Mouse (Mus musculus) fibroblast of lung, adult 2 months (primary cell): ENCODE results near the gene Dcakd.
A peak's percentile ranks its signal among the peaks of the same experiment; 100 is the strongest.

Source experiments
- DNase-seq: peaks from one replicate; pipeline ENCODE4 v3.0.0-alpha.2; 2011; ENCODE audit warnings: low read depth

Gene Dcakd

DNA sequence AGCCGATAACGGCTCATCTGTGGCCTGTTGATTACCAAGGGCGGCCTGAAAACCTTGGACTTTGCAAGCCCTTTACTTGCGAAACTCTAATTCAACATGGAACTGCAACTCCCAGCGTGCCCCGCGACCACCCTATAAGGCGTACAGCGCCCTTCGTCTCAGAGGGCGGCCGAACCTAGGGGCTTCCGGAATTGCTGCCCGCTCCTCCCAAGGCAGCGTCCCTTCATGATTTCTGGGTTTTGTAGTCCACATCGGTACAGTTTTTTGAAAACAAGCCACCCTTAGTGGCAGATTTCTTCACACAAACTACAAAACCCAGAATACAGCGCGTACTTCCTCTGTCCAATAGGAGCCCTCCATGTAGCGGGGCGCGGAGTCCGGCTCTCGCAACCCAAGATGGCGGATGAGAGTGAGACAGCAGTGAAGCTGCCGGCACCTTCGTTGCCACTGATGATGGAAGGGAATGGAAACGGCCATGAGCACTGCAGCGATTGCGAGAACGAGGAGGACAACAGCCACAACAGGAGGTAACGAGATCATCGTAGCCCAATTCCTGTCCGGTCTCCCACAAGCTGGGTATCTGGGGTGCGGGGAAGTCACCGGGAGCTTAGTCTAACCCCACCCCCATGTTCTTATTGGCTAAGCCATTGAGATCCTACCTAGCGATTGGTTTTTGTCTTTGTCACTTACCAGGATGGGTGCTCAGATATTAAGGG is at the start of gene Dcakd, which contains the start of gene Nmt1:
Dcakd (minus strand) TSS at position 158 of the 716 bp plus-strand sequence.
Nmt1 (plus strand) TSS at position 15 of the 716 bp plus-strand sequence.
- DNase-seq: peak; percentile 98

DNA sequence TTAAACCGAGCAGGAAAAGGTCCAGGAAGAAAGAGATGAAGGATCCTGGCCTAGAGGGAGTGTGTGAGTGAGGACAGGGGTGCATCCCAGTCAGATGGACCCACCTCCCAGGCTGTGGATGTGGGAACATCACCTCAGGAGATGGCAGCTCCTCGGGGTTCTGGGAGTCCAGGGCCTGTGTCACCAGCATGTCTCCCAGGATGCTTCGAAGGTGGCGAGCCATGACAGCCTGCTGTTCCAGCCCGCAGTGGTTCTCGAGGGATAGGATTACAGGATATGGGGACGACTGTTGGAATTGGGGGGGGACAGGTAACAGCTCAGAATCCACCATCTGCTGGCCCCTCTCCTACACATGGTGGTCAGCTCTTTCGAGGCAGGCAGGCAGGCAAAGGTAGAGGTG is 48.4 kb upstream of the Dcakd start:
- no peak for DNase-seq

DNA sequence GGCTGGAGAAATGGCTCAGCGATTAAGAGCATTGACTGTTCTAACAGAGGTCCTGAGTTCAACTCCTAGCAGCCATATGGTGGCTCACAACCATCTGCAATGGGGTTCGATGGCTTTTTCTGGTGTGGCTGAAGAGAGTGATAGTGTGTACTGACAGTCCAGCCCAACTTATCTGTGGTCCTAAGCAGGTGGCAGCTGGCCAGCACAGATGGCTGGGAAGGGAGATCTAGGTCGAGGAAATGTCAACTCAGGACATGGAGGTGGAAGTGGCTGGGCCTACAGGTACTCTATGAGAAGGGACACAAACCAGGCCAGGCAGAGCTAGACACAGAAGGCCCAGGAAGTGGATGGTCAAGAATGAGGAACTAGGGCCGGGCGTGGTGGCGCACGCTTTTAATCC is 47.9 kb upstream of the Dcakd start:
- DNase-seq: no peak

DNA sequence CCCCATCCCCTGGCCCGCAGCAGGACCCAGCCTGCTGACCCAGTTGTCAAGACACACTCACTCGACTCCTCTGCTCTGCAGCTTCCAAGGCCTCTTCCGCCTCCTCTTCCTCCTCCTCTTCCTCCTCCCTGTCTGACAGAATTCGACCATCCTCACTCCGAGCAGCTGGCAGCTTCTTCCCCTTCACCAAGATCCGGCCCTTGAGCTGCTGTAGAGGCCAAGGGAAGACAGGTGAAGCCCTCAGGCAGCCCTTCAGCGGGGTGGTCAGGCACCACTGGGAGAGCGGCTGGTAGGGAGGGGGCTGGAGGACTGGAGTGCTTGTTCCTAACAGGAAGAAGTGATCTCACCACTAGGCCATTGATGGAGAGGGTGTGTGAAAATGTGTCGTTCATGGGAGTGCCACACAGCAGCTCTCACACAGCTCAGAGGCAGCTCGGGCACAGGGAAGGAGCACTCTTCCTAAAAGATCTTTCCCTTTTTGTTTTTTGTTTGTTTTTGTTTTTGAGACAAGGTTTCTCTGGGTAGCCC is 46.7 kb upstream of the Dcakd start:
- no peak for DNase-seq

DNA sequence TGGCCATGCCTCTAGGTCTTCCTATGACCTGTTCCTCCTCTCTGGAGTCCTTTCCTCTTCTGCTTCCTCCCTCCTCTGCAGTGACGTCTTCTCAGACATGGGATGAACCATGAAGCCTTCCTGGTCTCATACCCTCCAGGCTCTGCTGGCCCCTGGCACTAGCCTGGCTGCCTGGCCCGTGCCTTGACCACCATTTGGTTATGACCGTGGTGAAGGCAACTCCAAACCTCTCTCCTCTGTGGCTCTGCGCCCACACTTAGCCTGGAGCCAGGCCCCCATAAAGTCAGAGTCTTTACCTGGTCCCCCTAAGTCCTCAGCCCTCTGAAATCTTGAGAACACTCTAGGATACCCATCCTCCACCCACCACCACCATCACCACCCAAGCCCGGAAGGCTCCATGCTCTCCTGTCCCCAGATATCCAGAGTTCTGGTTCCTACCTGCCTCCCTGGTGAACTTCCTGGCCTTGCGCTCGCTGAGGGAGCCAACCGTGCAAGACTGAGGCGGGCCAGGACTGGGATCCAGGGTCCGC is 46.1 kb upstream of the Dcakd start:
- no peak for DNase-seq

DNA sequence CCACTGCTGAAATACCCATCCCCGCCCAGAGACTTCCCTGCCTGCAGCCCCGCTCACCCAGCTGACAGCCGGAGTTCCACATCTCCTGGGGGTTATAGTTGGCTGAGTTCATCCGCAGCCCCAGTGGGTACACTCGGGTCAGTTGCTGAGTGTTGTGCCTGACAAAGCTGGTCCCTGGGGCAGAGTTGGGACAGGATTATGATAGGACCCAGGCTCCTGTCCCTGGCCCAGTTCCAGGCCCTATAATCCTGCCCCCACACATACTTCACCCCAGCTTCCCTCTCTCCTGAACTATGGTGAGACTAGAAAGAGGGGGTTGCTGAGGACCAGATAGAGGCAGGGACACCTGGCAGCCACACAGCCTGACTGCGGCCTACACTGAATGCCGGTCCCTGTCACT is 45.5 kb upstream of the Dcakd start:
- DNase-seq: no peak

DNA sequence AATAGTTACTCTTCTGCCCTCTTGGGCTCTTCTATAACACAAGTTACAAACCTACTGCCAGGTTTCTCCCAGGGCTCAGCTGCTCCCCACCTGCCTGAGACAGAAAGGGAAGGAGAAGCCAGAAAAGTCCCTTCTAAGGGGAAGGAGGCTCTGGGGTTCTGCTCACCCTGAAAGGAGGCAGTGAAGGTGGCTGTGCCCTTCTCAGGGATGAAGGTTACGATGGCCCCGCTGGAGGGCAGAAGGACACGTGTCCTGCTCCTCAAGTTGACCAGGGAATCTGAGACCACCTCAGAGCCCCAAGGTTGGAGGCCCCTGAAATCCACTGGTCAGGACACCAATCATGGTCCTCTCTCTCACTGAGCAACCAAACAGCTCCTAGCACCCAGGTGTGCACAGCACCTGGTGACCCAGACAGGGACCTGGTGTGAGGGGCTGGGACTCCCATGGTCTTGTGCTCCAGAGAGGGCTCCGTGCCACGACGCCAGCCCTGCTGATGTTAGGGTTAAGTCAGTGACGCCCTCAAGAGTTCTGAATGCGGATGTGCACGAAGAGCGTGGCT is 42.3 kb upstream of the Dcakd start:
- no peak for DNase-seq

DNA sequence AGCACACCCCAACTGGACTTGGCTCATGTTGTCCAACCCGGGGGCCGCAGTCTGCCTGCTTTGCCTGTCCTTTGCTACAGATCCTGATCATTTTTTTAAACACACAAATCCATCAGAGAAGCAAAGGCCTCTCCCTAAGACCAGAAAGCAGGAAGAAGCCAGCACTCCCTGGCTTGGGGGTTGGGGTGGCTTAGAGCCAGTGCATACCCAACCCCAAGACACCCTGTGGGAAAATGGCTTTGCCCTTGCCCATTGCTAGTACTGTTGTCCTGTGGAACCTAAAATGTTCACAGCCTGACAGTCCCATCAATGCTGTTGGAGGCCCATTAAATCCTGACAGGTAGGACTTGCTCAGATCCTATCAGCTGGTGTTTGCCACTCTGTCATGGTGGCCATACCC is 41.6 kb upstream of the Dcakd start:
- DNase-seq: no peak

DNA sequence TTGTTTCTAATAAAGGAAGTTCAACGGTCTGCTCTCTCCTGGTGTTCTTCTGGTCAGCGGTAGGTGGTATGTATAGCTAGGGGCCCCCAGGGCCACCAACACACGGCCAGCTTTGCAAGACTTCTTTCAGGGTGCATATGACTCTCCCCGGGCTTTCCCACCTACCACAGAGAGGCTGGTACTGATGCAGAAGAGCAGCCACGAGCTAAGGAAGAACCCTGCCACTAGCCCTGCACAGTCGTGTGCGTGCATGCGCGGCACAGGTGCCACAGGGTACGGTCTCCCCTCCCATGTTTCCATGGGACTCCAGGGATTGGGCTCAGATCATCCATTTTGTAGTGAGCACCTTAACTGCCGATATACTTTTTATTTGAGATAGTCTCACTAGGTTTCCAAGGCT is 40.8 kb upstream of the Dcakd start:
- DNase-seq: no peak

DNA sequence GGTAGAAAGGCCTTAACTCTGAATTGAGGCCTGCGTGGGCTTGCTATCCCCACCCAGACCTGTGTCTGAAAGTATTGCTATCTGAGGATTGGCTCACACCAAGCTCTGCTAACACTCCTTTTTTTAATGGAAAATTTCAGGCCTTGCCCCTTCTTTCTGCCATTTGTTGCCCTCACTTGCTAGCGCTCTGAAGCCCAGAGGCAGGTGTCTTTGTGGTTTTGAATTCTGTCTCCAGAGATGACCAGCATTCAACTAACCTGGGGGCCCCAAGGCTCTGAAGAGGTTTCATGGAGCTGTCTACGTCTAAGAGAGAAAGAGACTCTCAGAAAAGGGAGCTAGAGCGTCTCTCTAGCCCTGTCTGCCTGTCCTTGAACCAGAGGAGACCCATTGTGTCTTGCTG is 40.1 kb upstream of the Dcakd start:
- DNase-seq: no peak

DNA sequence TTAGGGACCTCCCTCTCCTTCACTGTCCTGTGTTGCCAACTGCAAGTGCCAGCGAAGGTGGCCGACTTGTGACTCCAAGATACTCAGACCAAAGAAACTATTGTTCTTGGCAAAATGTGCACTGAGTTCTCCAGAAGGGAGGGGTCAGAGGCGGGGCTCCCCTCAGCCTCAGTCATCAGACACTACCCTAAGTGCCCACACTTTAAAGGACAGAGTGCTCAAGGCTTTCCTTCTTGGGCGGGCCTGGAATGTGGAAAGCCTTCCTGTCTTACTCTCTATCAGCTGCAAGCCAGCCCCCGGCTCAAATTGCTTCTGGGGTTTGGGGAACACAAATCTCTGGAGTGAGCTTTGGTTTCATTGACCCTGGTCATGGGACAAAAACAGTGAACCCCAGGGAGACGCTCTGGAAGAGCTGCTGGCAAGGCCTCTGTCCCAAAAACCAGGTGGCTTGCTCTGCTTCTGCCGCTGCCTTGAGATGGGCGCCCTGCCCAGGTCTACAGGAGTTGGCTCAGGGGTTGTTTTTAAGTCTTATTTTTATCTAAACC is 39.4 kb upstream of the Dcakd start:
- DNase-seq: no peak

DNA sequence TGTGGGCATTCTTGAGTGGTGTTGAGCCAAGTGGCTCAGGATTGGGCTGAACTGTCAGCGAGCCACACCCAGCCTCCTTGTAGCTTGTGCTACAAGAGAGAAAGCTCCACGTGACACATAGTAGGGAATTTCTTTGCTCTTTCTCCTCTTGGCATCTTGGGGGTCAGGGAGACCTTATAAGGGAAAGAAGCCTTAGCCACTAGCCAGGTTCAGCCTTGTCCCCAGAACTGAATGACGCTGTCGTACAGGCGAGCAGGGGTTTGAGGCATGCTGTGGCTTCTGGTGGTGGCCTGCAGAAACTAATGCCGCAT is 38.9 kb upstream of the Dcakd start:
- no peak for DNase-seq

DNA sequence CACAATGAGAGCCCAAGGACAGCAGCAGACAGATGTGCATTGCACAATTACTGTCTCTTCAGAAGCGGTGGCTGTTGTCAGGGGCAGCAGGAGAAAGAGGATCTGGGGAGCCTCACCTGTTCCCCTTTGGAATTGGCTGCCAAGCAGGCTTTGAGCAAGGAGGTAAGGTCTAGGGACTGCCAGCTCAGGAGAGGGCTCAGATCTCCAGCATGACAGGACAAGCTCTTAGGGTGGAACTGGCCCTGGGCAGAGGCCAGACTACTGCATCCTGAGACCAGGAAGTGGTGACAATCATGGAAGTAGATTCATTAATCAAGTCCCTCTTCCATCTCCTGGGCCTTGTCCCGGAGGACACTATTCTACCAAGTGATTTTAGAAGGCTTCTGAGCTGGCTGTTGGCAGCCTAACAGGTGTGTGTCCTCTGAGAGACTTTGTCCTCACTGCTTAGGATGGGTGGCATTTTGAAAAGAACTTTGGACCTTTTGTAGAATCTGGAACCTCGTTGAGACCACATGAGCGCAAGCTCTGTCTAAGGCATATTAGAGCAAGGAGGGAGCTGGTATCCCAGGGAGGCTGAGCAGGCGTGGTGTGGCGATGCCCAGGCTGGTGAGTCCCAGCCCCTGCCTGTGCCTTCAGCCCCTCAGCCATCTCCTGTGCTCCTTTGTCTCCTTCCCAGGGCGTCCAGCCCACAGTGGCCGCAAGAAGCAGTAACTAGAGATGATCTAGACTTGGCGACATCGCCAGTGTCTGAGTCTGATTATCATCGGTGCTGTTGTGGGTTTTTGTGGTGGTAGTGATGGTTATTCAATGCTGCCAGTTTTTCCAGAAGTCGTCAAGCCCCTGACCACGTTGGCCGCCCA is 38.3 kb upstream of the Dcakd start:
- no peak for DNase-seq

DNA sequence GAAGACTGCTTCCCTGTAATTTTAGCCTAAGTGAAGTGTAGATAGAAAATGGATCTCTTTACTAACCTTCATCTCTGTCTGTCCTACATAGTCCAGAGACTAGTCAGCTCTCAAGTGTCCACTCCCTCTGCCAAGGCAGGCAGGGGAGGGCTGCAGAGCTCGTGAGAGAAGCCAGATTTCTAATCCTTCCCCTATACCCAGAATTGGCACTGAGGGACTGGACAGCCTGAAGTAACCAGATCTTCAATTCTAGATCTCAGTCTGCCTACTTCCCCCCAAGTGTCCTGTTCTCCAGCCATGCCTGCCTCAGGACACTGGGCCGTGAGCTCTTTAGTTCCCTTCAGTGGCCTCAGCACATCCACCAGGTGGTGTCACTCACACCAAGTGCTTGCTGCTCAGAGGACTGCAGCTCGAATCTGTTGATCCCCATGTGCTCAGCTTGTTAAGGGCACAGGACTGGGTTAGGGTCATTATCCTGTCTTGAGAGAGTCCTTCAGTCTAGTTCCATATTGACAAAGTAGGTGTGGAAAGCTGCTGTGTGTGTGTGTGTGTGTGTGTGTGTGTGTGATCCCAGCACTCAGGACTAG is 30.5 kb upstream of the Dcakd start:
- no peak for DNase-seq

DNA sequence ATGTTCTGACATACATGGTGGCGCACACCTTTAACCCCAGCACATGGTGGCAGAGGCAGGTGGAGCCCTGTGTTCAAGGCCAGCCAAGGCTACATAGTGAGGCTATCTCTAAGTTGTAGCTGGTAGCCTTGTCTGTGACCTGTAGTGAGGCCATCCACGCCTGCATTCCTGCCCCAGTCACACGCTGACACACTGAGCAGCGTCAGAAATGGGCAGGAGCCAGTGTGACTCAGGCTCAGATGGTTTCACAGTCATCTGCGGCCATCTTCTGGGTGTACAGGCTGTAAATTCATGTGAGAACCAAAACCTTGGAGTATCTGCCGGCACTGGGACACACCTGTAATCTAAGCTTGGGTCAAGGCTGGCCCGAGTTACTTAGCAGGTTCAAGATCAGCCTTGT is 28.5 kb upstream of the Dcakd start:
- DNase-seq: no peak

DNA sequence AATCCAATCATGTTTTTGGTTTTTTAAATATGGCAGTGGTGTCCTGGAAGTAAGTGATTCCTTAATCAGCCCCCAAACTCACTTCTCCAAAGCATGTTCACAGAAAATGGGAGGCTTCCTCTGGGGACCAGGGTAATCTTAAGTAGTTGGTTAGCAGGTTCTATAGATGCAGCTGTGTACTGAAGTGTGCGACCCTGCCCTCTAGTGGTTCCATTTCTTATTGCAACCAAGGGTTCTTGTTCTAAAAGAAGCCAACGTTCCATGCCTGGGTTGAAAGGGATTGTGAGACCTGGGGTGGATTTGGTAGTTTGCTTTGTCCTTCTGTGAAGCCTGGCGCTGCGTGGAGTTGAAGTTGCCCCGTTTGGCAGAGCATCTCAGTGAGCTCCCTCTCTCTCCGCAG is 26.7 kb upstream of the Dcakd start:
- DNase-seq: peak; percentile 62

DNA sequence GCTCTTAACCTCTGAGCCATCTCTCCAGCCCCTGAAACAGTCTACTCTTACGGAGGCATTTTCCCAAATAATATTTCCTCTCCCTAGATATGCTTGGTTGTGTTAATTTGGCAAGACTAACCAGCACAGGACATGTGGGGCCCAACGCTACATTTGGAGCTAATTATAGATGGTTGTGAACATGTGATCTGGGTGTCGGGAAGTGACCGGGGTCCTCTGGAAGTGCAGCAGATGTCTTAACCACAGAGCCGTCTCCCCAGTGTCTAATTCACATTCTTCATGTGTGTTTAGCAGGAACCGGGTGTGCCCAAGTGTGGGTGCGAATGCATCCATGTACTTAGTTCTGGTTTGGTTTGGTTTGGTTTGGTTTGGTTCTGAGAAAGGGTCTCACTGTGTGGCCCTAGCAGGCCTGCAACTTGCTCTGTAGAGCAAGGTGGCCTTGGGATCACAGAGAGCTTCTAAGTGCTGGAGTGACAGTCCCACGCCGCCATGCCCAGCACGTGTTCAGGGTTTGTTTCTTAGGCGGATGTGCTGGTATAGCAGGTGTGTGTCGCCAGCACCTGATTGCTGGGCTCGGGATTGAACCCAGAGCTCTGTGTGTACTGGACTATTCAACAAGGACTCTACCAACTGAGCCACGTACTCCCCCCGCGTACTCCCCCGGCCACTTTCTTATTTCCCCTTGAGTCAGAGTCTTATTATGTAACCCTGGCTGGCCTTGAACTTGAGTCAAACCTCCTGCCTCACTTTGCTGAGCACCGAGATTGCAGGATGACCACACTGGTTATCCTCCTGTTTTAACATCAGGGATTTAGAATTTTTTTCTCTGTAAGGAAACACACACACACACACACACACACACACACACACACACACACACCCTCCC is 25.3 kb upstream of the Dcakd start:
- DNase-seq: no peak

DNA sequence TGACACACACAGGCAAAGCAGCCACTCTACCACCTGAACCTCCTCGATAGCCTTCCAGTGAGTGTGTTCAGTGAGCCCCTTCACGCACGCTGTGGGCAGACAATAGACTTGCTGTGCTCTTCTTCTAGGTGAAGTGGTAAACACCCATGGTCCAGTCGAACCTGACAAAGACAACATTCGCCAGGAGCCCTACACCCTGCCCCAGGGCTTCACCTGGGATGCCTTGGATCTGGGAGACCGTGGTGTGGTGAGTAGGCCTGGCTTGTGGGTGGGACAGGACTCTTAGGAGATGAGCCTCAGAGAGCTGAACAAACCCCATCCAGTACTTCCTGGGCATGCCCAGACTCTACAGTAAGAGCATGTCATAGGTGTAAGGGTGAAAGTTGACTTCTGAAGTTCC is 23.9 kb upstream of the Dcakd start:
- DNase-seq: no peak

DNA sequence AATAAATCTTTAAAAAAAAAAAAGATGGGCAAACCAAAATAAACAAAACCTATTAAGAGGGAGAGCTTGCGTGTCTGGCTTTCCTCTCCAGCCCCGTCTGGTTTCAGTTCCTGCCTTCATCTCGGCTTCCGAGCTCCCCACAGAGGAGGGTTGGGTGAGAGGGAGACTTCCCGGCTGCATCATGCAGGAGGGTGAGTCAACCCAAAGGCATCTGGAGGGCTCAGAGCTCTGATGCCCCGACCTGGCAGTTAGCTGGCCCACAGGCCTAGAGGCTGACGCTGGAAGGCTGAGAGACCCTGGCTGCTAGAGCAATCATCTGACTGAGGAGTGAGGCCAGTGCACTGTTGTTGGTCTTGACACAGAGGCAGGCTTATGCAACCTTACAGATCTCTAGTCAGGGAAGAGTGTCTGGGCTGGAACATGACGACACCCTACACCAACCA is 23.1 kb upstream of the Dcakd start:
- DNase-seq: peak; percentile 99

DNA sequence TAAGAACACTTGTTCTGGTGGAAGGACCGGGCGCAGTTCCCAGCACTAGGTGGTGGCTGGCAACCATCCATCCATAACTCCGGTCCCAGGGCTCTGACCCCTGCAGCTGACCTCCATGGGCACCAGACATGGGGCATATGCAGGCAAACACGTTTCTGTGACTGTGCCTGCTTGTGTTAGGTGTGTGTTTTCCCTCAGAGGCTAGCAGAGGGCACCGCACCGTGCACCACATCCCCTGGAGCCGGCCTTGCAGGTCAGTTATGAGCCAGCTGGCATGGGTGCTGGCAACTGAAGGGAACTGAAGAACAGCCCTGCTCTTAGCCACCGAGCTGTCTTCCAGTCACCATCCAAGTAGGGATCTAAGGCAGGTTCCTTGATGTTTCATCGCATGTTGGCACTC is 22.0 kb upstream of the Dcakd start:
- peak; percentile 93 for DNase-seq

DNA sequence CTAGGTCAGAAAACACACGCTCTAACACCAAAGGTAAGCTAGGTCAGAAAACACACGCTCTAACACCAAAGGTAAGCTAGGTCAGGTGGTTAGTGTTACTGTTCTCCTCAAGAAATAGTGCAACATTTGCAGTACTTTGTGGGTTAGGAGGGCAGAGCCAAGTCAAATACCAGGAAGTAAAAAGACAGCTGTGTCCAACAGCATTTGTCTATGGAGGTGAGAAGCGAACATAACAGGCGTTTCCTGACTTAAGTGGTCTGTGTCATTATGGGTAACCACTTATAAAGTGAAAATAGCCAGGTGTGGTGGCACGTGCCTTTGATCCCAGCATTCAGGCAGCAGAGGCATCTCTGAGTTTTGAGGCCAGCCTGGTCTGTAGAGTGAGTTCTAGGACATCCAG is 21.5 kb upstream of the Dcakd start:
- DNase-seq: no peak
